Mouse (Mus musculus): ENCODE results near the gene Prrc2a. TPM values are rescaled to one million over a fixed set of nuclear protein-coding genes. Genes with fewer than 3 reads are reported as not detected.

Gene Prrc2a
- polyA plus RNA-seq, 1 experiment from 2014 or later: 86.8 TPM

DNA sequence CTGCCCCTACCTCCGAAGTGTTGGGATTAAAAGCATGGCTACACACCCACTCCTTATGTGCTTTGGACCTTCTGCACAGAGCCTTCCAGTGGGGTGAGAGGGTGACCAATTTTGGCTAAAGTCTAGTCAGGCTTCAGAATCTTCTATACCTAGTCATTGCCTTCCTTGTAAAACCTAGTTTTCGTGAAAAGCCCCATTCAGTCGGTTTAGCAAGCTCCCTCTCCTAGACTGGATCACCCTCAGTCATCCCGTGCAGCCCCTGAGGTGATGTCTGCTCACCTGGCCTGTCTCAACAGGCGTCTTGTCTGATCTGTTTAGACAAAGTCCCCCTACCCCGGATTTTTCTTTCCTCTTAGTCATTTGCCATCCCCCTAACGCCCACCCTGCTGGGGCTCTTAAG, 33.3 kb upstream of the Prrc2a start:
- peaks cover 83% of the 10 kb centered on the region for H3K27me3 ChIP-seq (replicated peaks)

DNA sequence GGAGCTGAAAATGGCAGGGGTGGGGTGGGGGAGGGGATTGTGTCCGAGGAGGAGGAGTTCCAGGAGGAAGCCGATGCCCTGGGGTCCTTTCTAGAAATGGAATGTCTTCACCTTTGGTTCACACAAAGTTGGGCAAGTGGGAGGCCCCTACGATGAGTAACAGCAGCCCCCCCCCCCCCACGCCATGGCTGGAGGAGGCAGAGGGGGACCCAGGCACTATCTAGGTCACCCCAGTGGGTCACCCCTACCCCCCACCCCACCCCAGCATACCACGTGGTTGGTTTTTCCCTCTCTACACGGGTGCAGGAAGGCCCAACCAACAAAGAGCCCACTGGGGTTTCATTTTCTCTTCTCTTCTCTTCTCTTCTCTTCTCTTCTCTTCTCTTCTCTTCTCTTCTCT, 32.4 kb upstream of the Prrc2a start:
- WGBS (ENCODE audit: insufficient replicate concordance): 14% methylated on average over 5 of the region's 6 CpGs
- H3K27ac ChIP-seq: no peak overlapping the region
- no peak overlapping the region for H3K4me2 ChIP-seq

More for the DNA sequence above, 33.3 kb upstream of the Prrc2a start:
- peaks cover 49% of the 10 kb centered on the region for H3K4me1 ChIP-seq
- no peak overlapping the region for H3K27ac ChIP-seq
- no peak overlapping the region for H3K9ac ChIP-seq
- no peak for ATAC-seq
- 51% methylated on average over 7 of the region's 7 CpGs for WGBS (ENCODE audit: insufficient replicate concordance)
- no peaks in the 10 kb centered on the region for H3K36me3 ChIP-seq
- no peak overlapping the region for H3K4me3 ChIP-seq
- H3K9me3 ChIP-seq (replicated peaks): no peaks in the 10 kb centered on the region
- no peak overlapping the region for H3K4me2 ChIP-seq

DNA sequence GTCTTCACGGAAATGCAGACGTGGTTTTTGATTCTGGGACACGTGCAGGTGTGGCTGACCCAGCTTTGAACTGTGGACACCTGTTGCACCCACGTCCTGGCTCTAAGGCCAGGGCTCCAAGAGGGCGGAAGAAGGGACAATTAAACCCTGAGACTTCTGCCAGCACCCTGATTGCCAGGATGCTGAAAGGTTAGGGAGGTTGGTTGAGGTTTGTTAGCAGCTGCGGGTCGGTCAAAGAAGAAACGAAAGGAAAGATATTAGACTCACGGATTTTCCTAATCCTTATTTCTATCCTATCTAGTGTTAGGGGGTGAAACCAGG, 31.6 kb upstream of the Prrc2a start:
- Histone ChIP-seq H3K36me3 (no peaks in the 10 kb centered on the region), H3K27ac (no peak overlapping the region), H3K27me3 (replicated peaks) (peaks cover 65% of the 10 kb centered on the region), H3K9ac (peak overlapping the region; percentile 52; the same call in 1 of the 2 replicates), H3K4me3 (peak overlapping the region; percentile 54), H3K9me3 (replicated peaks) (no peaks in the 10 kb centered on the region), H3K4me2 (peak overlapping the region; percentile 80), H3K4me1 (peaks cover 47% of the 10 kb centered on the region)
- no peak for ATAC-seq
- WGBS (ENCODE audit: insufficient replicate concordance): 35% methylated on average over 9 of the region's 9 CpGs

More for the DNA sequence above, 32.4 kb upstream of the Prrc2a start:
- no peaks in the 10 kb centered on the region for H3K9me3 ChIP-seq (replicated peaks)
- H3K4me3 ChIP-seq: no peak overlapping the region
- H3K36me3 ChIP-seq: no peaks in the 10 kb centered on the region
- peaks cover 49% of the 10 kb centered on the region for H3K4me1 ChIP-seq
- no peak for ATAC-seq
- no peak overlapping the region for H3K9ac ChIP-seq
- H3K27me3 ChIP-seq (replicated peaks): peaks cover 74% of the 10 kb centered on the region

DNA sequence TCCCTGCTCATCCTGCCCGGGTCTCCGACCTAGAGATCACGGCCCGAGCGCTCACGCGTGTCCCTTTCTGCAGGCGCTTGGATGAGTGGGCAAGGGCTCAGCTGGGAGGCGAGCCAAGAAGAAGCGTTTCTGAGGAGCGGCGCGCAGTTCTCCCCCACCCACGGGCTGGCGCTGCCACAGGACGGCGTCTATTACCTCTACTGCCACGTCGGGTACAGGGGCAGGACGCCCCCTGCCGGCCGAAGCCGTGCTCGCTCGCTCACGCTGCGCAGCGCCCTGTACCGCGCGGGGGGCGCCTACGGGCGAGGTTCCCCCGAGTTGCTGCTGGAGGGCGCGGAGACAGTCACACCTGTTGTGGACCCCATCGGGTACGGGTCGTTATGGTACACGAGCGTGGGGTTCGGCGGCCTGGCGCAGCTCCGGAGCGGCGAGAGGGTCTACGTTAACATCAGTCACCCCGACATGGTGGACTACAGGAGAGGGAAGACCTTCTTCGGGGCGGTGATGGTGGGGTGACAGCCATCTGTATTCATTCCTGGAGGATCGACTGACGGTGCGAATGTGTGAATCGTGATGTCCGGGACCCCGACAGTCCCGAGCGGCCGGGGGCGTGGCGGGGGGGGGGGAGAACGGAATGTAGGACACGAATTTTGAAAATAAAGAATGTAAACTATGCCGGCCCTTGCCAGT, 31.1 kb upstream of the Prrc2a start:
- under 1% methylated on average over 66 of the region's 66 CpGs for WGBS (ENCODE audit: insufficient replicate concordance)
- peaks cover 60% of the 10 kb centered on the region for H3K27me3 ChIP-seq (replicated peaks)

DNA sequence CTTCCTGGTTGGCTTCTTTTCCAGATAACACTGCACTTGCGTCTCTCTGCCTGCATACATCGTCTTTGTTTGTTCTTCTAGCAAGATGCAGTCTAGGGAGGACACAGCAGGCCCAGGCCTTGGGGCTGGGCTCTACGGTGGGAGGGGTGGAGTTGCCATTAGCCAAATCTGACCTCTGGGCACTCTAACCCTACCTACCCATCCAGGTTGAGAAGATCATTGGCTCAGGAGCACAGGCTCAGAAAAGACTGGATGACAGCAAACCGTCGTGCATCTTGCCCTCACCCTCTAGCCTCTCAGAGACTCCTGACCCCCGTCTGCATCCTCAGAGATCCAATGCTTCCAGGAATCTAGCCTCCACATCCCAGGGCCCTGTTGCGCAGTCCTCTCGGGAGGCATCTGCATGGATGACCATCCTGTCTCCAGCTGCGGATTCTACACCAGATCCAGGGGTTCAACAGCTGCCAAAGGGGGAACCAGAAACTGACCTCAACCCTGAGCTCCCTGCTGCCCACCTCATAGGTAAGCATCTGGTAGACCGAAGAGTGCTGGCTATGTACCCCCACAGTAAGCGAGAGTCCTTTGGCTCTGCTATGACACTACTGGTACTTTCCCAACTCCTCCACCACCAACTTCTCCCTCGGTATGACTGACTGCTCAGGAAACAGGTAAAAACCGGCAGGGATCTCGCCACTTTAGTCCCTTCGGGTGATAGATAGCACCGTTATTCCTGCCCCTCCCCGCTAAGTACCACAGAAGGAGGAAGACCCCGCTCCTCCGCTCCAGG, 30.3 kb upstream of the Prrc2a start:
- no peak overlapping the region for H3K27ac ChIP-seq
- 40% methylated on average over 19 of the region's 19 CpGs for WGBS (ENCODE audit: insufficient replicate concordance)
- H3K9ac ChIP-seq: peak overlapping the region; percentile 52; the same call in 1 of the 2 replicates
- H3K27me3 ChIP-seq (replicated peaks): peaks cover 53% of the 10 kb centered on the region
- peaks cover 41% of the 10 kb centered on the region for H3K4me1 ChIP-seq
- peak overlapping the region; percentile 80 for H3K4me2 ChIP-seq
- no peaks in the 10 kb centered on the region for H3K36me3 ChIP-seq
- H3K4me3 ChIP-seq: peak overlapping the region; percentile 54
- ATAC-seq: peak; percentile 9; the same call in 1 of the 2 replicates
- H3K9me3 ChIP-seq (replicated peaks): no peaks in the 10 kb centered on the region

More for the DNA sequence above, 31.1 kb upstream of the Prrc2a start:
- no peaks in the 10 kb centered on the region for H3K36me3 ChIP-seq
- peak overlapping the region; percentile 54 for H3K4me3 ChIP-seq
- H3K9me3 ChIP-seq (replicated peaks): no peaks in the 10 kb centered on the region
- ATAC-seq: peak; percentile 76
- peak overlapping the region; percentile 52 for H3K9ac ChIP-seq
- H3K4me2 ChIP-seq: peak overlapping the region; percentile 80
- H3K27ac ChIP-seq: no peak overlapping the region
- H3K4me1 ChIP-seq: peaks cover 43% of the 10 kb centered on the region

DNA sequence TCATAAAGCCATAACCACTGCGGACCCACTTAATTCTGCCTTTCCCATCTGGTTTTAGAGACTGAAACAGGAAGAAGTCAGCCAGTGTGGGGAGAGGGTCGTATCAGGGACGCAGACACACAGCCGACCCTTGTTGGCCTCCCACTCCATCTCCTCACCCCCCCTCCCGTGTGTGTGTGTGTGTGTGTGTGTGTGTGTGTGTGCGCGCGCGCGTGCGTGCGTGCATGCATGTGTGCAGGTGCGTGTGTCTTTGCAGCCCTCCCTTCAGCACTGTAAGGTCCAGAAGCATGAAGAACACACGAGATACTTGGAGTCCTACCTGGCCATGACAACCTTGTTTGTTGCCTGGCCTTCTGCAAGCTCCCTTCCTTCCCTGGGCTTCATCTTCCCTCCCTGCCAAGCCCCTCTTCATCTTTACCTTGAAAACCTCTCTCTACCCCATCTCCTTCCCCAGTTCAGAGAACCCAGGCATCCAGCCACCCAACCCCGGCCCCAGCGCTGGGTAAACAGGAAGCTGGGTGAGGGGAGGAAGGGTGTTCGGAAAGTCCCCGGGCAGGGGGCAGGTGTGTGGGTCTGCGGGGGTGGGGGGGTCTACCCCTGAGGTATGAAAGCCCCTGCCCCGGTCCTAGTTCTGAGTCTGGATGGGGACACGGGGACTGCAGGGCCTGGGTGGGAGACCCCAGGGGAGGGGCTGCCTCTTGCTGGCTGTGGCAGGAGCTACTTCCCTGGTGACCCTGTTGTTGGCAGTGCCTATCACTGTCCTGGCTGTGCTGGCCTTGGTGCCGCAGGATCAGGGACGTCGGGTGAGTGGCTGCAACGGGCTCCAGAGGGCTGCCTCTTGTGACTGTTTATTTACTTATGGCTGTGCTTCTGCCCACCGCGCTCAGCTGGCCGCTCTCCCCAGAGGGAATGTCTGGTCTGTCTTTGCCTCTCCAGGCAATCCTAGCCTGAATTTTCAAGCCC, 29.5 kb upstream of the Prrc2a start, which contains the start of gene Ltb:
Gene Ltb (plus strand): TSS at position 559 of the 963 bp plus-strand sequence.
- Histone ChIP-seq H3K27ac (no peak within 1 kb of the TSS), H3K4me3 (peak within 1 kb of the TSS; percentile 54), H3K36me3 (no peaks in the 10 kb centered on the region), H3K4me2 (peak within 1 kb of the TSS; percentile 80), H3K9me3 (replicated peaks) (no peaks in the 10 kb centered on the region), H3K9ac (0 out of 2 replicates have a peak within 1 kb of the TSS, but pooled peaks have one; percentile 52), H3K4me1 (peaks cover 45% of the 10 kb centered on the region), H3K27me3 (replicated peaks) (peaks cover 47% of the 10 kb centered on the region)
- WGBS (ENCODE audit: insufficient replicate concordance): 46% methylated on average over 26 of the region's 28 CpGs
- no peak for ATAC-seq

DNA sequence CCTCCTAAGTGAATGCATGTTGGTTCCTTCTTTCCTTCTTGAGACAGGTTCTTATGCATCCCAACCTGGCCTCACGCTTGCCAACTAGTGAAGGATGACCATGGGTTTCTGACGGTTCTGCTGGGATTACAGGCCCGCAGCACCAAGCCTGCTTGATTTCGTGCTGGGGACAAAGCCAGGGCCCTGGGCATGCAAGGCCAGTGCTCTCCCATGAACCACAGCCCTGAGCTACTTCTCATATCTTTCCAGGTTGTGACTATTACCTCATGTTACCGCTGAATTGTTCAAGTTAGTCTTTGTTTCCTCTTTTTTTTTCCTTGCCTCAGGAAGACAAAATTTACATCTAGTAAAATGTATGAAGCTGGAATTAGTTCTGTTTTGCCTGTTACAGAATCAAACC, 28.2 kb upstream of the Prrc2a start:
- H3K36me3 ChIP-seq: no peaks in the 10 kb centered on the region
- H3K4me2 ChIP-seq: no peak overlapping the region
- H3K9ac ChIP-seq: no peak overlapping the region
- no peaks in the 10 kb centered on the region for H3K9me3 ChIP-seq (replicated peaks)
- ATAC-seq: no peak
- no peak overlapping the region for H3K27ac ChIP-seq
- H3K4me1 ChIP-seq: peaks cover 52% of the 10 kb centered on the region
- 55% methylated on average over 5 of the region's 5 CpGs for WGBS (ENCODE audit: insufficient replicate concordance)
- peaks cover 43% of the 10 kb centered on the region for H3K27me3 ChIP-seq (replicated peaks)
- no peak overlapping the region for H3K4me3 ChIP-seq

DNA sequence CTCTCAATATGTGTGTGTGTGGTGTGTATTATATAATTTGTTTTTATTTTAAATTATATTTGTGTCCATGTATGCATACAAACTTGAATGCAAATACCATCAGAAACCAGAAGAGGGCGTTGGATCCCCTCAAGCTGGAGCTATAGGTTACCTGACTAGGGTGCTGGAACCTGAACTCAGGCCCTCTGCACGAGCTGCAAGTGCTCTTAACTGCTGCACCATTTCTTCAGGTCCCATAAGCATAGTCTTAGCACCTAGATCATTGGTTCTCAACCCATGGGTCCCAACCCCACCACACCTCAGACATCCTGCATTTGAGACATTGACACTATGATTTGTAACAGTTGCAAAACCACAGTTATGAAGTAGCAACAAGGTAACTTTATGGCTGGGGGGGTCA, 27.0 kb upstream of the Prrc2a start:
- peaks cover 50% of the 10 kb centered on the region for H3K4me1 ChIP-seq
- 49% methylated on average over 2 of the region's 2 CpGs for WGBS (ENCODE audit: insufficient replicate concordance)
- no peaks in the 10 kb centered on the region for H3K36me3 ChIP-seq
- no peak overlapping the region for H3K27ac ChIP-seq
- peaks cover 35% of the 10 kb centered on the region for H3K27me3 ChIP-seq (replicated peaks)
- H3K4me2 ChIP-seq: no peak overlapping the region
- H3K9me3 ChIP-seq (replicated peaks): no peaks in the 10 kb centered on the region
- no peak overlapping the region for H3K9ac ChIP-seq
- no peak overlapping the region for H3K4me3 ChIP-seq
- ATAC-seq: no peak

DNA sequence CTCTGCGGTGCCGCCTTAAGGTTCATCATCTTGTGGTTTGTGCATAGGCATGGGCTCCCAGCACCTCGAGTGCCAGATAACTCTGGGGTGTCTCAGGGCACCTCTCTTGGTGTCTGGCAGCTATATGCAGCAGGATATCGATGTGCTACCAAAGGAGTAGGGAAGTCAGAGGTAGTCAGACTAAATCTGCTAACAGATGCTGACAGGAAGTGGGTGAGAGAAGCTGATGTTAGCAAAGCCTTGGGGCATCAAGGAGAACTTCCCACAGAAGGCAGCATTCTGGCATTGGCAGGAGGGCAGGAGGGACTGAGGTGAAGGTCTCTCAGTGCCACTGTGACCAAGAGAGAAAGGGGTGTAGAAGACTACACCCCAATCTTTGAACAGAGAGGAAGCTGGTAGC, 25.4 kb upstream of the Prrc2a start:
- no peak for ATAC-seq
- no peak overlapping the region for H3K9ac ChIP-seq
- H3K4me1 ChIP-seq: peaks cover 48% of the 10 kb centered on the region
- peaks cover 18% of the 10 kb centered on the region for H3K27me3 ChIP-seq (replicated peaks)
- peak overlapping the region; percentile 72 for H3K27ac ChIP-seq
- 18% methylated on average over 4 of the region's 4 CpGs for WGBS (ENCODE audit: insufficient replicate concordance)
- no peaks in the 10 kb centered on the region for H3K9me3 ChIP-seq (replicated peaks)
- no peak overlapping the region for H3K4me3 ChIP-seq
- no peaks in the 10 kb centered on the region for H3K36me3 ChIP-seq
- peak overlapping the region; percentile 40; the same call in 1 of the 2 replicates for H3K4me2 ChIP-seq

DNA sequence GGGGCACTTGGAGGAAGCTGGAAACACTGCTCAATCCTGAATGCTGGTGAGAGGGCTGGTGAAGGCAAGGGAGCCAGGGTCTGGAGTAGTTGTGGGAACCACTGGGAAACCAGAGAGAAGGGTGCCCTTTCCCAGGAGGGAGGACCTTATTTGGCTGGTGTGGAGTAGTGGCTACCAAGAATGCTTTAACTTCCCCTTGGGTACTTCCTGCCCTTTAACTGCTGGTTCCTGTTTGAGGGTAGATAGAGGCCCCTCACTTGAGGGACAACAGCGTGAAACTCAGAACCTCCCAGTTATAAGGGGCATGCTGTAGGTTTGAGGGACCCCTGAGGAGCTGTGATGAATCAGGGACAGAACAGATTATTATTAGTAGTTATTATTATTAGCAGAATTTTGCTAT, 24.5 kb upstream of the Prrc2a start:
- Histone ChIP-seq H3K9me3 (replicated peaks) (no peaks in the 10 kb centered on the region), H3K36me3 (no peaks in the 10 kb centered on the region), H3K9ac (no peak overlapping the region; the same call in 1 of the 2 replicates), H3K27me3 (replicated peaks) (peaks cover 9% of the 10 kb centered on the region), H3K4me2 (peak overlapping the region; percentile 40), H3K4me1 (peaks cover 39% of the 10 kb centered on the region), H3K27ac (peak overlapping the region; percentile 72), H3K4me3 (no peak overlapping the region)
- WGBS (ENCODE audit: insufficient replicate concordance): 6% methylated on average over 1 of the region's 1 CpGs
- no peak for ATAC-seq

DNA sequence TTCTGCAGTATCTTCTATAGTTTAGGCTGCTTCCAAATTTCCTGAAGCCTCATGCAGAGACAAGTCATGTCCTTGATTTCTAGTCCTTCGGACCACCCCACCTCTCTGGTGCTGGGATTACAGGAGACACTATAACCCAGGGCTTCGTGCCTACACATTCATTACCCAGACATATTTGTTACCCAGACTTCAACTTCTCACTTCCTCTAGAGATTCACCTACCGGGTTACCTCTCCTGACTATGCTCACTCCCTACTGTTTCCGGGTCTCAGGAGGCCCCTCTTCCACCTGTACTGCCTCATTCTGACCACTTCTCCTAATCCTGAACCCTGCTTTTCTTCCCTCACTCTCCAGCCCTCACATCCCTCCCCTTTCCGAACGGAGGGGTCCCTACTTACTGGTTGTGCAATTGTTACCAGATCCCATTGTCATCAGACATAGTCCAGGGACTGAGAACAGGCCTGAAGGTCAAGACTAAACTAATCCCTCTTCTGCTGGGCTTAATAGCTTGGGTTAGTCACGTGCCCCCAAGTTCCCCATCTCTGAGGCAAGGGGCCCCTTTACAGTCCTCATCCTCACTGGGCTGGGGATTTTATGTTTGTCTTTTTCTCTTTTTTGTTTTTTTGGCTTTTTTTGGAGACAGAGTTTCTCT, 23.4 kb upstream of the Prrc2a start, which contains the start of gene Lst1:
Gene Lst1 (minus strand): TSS at position 481 of the 652 bp plus-strand sequence.
- no peak for ATAC-seq
- 41% methylated on average over 7 of the region's 7 CpGs for WGBS (ENCODE audit: insufficient replicate concordance)
- H3K36me3 ChIP-seq: no peaks in the 10 kb centered on the region
- H3K4me3 ChIP-seq: peak within 1 kb of the TSS; percentile 6; the same call in 1 of the 2 replicates
- no peaks in the 10 kb centered on the region for H3K27me3 ChIP-seq (replicated peaks)
- peaks cover 33% of the 10 kb centered on the region for H3K4me1 ChIP-seq
- H3K27ac ChIP-seq: peak within 1 kb of the TSS; percentile 72
- peak within 1 kb of the TSS; percentile 85 for H3K4me2 ChIP-seq
- H3K9me3 ChIP-seq (replicated peaks): no peaks in the 10 kb centered on the region
- peak within 1 kb of the TSS; percentile 15; the same call in 1 of the 2 replicates for H3K9ac ChIP-seq
